Mouse (Mus musculus) cerebellum, postnatal 25 days (tissue): Measurements from ENCODE around the gene Efcab1.
A peak's percentile ranks its signal among the peaks of the same experiment; 100 is the strongest.
"Not testable (repeated sequence)": the region's sequence is repeated elsewhere in the genome, so short reads cannot be mapped to it uniquely, and the experiment has no call there.

Experiments used
- DNase-seq, 2 experiments: peaks; one replicate each; pipeline ENCODE4 v3.0.0; 2021; ENCODE audit warnings: mixed read lengths in 2 of 2

Gene Efcab1

GRCm38 (mm10) chr16:14906393-14907100 lies at the start of gene Efcab1:
Efcab1 (plus strand) TSS chr16:14906606.
- DNase-seq = peak in 1 of 2 experiments; percentile 14

- peak; percentile 41 to 66 for DNase-seq
Measured at GRCm38 (mm10) chr16:14859443-14859842, 47.0 kb upstream of the Efcab1 start.

DNA sequence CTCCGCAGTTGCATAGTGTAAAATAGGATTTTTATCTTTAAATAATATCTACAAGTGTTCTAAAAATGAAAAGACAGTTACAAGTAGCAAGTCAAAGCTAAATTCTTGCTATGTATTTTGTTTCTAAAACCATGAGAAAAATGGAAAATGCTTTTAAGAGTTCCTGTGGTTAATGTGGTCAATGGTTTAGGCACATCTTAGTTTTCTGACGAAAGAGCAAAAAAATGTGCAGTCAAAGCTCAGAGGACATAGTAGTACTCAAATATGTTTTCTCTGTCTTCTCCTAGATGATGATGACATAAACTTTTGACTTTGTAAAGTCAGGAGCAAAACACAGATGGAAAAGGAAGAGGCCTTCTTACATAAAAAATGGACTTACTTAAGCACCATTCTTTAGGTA lies 21.5 kb upstream of the Efcab1 start:
- no peak for DNase-seq

DNA sequence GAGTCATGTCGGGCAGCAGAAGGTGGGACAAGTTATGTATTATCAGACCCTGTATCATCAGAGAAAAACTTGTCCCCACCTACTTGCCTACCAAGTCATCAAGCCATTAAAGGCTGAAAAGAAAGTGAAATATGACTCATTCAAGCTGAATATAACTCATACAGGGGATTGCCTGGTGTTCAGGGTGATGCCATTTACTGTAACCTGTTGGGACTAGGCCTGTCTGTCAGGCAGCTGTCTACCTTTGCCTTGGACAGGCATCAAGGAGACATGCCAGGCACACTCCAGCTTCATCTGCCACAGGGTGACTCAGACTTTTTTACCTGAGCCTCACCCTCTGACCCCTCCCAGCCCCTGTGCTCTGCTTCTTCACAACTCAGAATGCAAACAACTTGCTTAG lies 21.0 kb upstream of the Efcab1 start:
- no peak for DNase-seq

GRCm38 (mm10) chr16:14892492-14892891 lies 13.9 kb upstream of the Efcab1 start:
- DNase-seq = no peak

- no peak for DNase-seq
Measured at GRCm38 (mm10) chr16:14893864-14894263, 12.5 kb upstream of the Efcab1 start.

DNA sequence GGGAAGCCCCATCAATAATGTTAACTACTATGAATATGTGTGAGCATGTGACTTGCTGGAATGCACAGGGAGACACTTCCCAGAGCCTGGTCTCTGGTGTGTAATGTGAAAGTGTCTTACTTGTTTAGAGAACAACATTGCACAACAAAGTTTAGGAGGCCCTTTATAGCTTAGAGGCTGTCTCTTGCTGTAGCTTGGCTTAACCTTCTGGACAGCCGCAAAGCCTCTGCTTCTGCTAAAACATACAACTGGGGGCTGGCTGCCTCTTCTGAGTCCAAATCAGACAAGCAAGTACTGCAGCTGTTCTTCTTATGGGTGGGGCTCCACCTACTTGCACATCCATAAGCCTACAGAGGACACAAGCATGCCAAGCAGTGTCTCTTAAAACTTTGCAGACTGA lies 11.7 kb upstream of the Efcab1 start:
- no peak for DNase-seq

DNA sequence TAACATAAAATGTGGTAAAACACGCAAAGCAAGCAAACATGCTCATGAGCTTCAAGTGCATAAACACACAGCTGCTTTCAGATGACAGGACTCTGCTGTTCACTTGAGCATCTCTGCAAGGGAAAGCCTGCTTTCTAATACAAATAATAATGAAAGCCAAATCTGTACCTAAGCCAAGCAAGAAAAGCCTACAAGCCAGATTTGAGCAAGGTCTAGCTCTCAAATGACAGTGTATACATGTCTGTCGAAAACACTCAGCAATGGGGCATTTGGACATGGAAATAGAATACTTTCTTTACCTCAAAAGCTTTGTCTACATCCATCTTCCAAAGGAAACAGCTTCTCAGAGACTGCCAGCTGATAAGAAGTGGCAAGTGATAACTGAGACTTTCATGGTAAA lies 10.9 kb upstream of the Efcab1 start:
- no peak for DNase-seq

GRCm38 (mm10) chr16:14930711-14931110 lies 24.3 kb downstream of the Efcab1 start:
- DNase-seq = not testable (repeated sequence)

DNA sequence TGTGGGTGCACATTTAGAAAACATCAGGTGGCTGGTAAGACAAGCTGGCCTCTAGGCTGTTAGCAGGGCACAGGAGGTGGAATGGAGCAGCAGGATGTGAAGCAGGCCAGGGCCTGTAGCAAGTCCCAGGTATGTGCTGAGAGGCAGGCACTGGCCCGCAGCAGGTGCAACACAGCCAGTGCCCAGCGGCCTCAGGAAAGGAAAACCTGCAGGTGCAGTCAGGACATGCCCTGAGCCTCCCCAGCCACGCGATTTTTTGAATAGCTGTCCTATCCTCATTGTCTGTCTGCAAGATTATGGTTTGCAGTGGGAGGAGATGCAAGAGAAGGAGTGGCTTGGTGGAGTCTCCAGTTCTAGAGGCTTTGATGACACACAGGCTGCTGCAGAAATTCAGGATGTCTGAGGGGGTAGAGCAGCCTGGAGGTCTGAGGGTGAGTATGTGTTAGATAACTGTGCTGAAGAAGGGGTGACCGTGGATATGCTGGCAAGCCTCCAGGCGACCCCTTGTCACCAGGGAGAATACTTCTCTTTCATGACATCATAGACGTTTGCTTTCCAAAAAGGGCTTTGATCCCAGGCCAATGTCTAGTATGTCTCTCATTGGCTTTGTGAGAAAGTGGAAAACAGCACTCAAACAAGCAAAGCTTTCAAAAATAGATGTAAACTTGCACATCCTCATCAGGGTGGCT lies 30.2 kb downstream of the Efcab1 start:
- not testable (repeated sequence) for DNase-seq

GRCm38 (mm10) chr16:14939552-14939951 lies 33.1 kb downstream of the Efcab1 start:
- DNase-seq = no peak

DNA sequence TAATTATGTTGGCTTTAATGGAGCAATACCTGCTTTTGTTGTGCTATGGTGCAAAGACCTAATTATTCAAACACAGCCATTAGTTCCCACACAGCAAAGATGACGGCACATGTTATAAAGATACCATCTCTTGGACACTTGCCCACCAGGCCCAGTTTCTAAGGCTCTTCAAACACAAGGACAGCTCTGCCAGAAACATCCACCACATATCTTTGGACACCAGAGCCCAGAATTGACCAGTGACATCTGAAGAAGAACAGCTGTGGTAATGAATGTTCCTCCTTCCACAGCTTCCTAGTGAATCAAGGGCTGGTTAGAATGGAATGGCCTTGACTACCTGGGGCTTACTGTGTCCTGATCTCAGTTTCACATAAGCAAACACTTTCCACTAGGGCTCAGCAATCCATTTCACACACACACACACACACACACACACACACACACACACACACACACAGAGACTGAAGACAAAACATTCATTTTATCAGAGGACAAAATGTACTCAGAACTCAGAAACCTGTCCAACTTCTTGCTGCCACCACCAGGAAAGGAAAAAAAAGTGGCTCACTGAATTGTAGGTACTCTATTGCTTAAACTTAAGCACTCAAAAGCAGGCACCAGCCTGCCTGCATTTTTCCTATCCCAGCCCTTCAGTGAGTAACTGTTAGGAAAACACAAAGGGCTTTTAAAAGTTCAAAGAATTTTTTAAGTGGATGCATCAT lies 33.7 kb downstream of the Efcab1 start:
- no peak for DNase-seq

DNA sequence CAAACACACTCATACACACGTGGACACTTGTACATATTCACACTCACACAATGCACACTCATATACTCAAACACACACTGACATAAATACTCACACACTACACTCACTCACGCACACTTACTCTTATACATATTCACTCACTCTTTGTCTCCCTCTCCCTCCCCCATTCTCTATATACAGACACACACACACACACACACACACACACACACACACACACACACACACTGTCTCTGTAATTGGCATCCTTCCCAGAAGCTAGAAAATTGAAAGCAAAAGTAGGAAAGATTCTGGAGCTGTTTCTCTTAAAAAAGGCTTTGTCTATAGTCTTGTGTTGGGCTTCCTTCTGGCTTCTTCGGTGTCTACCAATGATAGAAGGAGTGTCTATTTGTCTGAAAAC lies 34.5 kb downstream of the Efcab1 start:
- no peak for DNase-seq

DNA sequence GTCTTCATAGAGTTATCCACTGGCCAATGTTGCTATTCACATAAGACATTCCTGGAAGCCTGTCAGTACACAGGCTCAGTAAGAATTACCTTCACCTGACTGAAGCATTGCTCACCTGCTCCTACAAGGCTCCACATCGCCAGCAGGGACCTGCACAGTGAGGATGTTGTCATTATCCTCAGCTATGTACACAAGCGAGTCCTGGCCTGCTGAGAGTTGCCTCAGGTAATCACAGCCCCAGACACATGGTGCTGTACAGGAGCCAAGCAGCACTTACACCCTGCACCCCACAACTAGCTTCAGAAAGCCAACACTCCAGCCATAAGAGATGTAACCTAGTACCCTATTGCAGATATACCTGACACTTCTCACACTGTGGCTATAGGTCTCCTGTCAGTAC lies 37.1 kb downstream of the Efcab1 start:
- DNase-seq = no peak

DNA sequence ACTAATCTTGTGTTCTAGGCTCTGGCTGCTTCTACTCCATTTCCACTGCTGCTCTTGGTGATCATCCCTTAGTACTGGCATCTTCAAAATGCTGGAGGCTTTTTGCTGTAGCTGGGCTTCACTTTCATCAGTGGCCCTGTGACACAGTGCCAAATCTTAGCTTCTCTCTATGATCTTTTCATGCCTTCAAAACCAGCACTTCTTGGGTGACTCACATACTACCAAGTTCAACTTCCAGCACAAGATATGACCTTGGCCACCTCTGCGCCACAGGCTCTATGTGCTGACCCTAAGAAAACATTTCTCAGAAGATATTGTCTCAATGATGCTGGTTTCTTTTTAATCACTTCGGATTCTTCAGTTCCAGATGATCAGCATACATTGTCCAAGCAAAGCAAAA lies 41.2 kb downstream of the Efcab1 start:
- DNase-seq = not testable (repeated sequence)

GRCm38 (mm10) chr16:14951894-14952293 lies 45.5 kb downstream of the Efcab1 start:
- no peak for DNase-seq

DNA sequence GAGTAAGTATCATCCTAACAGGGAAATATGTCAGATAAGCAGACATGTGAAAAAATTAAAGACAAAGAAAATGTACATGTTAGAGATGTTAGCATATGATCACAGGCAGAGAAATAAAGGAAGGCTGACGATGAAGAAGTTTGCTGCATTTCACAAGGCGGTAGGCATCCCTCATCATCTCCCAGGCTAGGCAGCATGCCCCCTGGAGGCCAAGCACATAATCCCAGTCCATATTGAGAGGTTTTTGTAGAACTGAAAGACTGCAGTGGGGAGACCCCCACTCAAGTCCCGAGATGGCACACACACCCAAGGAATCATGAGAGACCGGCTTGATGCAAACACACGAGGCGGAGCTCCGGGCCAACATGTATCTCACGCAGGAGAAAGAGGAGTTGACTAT lies 53.3 kb downstream of the Efcab1 start:
- DNase-seq = no peak

GRCm38 (mm10) chr16:14973696-14974095 lies 67.3 kb downstream of the Efcab1 start:
- no peak for DNase-seq

DNA sequence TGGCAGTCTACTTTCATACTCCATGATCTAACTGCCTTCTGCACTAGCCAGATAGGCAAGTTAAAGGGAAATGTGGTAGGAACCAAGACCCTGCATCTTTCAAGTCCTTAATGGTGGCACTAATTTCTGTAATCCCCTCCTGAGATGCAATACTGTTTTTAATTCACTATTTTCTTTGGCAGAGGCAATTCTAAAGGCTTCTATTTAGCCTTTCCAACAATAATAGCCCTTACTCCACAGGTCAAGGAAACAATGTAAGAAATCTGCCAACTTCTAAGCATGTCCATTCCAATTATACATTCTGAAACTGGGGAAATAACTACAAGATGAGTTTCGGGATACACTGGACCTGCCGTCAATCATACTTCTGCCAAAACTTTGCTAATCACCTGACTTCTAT lies 72.8 kb downstream of the Efcab1 start:
- no peak for DNase-seq

GRCm38 (mm10) chr16:14989614-14990268 lies 83.3 kb downstream of the Efcab1 start:
- no peak for DNase-seq

DNA sequence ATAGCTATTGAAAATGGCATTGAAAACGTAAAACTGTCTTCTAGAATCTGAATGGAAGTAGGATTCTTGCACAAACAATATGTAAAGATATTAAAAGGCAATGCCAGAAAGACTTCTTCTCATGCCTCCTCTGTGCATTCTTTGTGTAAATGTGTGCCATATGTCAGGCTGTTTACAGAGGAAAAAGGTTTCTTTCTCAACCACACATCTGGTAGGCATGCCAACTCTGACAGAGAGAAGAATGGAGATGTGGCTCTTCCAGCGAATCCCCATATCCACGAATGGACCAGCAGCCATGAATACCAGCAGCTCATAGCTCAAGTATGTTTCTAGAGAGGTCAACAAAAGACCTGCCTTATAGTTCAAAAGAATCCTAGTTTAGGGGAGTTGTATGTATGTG lies 84.6 kb downstream of the Efcab1 start:
- no peak for DNase-seq

GRCm38 (mm10) chr16:14992461-14993107 lies 86.2 kb downstream of the Efcab1 start:
- DNase-seq = no peak

DNA sequence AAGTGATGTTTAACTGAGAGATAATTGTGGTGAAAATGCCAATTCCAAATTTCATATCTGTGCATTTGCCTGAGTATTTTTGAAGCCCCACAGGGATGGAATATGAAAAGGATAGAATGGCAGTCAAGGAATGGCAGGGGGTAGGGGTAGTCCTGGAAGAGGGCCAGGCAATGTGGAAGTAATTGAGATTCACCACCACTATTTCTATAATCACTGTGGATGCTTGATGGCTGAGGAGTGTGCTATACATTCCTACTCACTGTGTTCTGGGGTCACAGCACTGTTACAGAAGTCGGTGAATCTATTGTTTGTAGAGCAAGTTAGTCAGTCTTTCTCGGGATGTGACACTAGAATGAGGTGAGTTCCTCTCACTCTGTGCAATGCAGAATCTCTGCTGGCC lies 108.3 kb downstream of the Efcab1 start:
- DNase-seq = no peak
